26 mouse cellular contexts compared by ENCODE assay signal in genomic region chr2:169585631-169586285, GRCm38 (mm10). TPM values are rescaled to one million over a fixed set of nuclear protein-coding genes. Genes with fewer than 3 reads are reported as not detected.
DNase-seq lines count a peak whose midpoint lies in the region; ATAC-seq and TF ChIP-seq lines count a peak whose summit lies in the region.
"Had no signal": no experiment of that assay in that cellular context is flagged by ENCODE, and none has a peak within 500 bp of the region (broad histone marks: within the 10 kb centered on the region; RNA-seq: fewer than 3 reads in every experiment).

No protein-coding gene starts in this region.

- no peak overlapping the region for H3K9ac ChIP-seq in kidney, embryonic 14.5 days (ENCODE audit: low read depth, low read length)
- H3K9ac ChIP-seq: embryonic facial prominence, embryonic 12.5 days; liver, embryonic 13.5 days; neural tube, embryonic 13.5 days had no signal

- H3K36me3 ChIP-seq in kidney, embryonic 14.5 days (ENCODE audit: control insufficient read depth, insufficient read depth, low read length): no peaks in the 10 kb centered on the region
- H3K36me3 ChIP-seq: embryonic facial prominence, embryonic 12.5 days; heart, embryonic 10.5 days; hindbrain, embryonic 13.5 days; liver, embryonic 13.5 days; neural tube, embryonic 13.5 days had no signal

- H3K27me3 ChIP-seq in kidney, embryonic 14.5 days (ENCODE audit: control insufficient read depth, insufficient read depth, low read length): no peaks in the 10 kb centered on the region
- H3K27me3 ChIP-seq: embryonic facial prominence, embryonic 12.5 days; hindbrain, embryonic 13.5 days; liver, embryonic 13.5 days; neural tube, embryonic 13.5 days had no signal

- WGBS in kidney, embryonic 14.5 days: 52% methylated on average over 12 of the region's 12 CpGs

- no peak for DNase-seq in kidney, postnatal 14 days
- peak; percentile 40 for DNase-seq in CD4-positive helper T cell, adult 2 months (ENCODE audit: low read depth, low spot score)
- DNase-seq in R1 (ENCODE audit: low read depth, low spot score): peak; percentile 21
- DNase-seq in gonadal fat pad, adult 2 months (ENCODE audit: low read depth): peak; percentile 33
- no peak for DNase-seq in adrenal gland, adult 2 months
- no peak for DNase-seq in left cerebral cortex, adult 2 months (ENCODE audit: extremely low spot score in 1 of 2, low spot score in 2 of 2)
- DNase-seq: adrenal gland, postnatal 14 days; B cell, adult 2 months; cerebellum, adult 11-12 months; cerebellum, postnatal 36 days; gastrocnemius, postnatal 14 days; heart, postnatal 10 days; kidney, adult 11 months; liver, embryonic 13.5 days; thymus, adult 2 months had no signal

- ATAC-seq in kidney, embryonic 14.5 days (ENCODE audit: low FRiP score, low TSS enrichment): peak; percentile 26

- no peak for TF ChIP-seq CTCF in left cerebral cortex, adult 2 months (IDR thresholded peaks at IDR 0.05)

- no peak overlapping the region; the same call in 1 of the 2 replicates for H3K27ac ChIP-seq in kidney, embryonic 14.5 days (ENCODE audit: low read depth, low read length)
- H3K27ac ChIP-seq in left cerebral cortex, adult 2 months: no peak overlapping the region
- H3K27ac ChIP-seq: embryonic facial prominence, embryonic 12.5 days; heart, embryonic 10.5 days; liver, embryonic 13.5 days had no signal

- intact Hi-C loops in left cerebral cortex, adult 2 months (cut with DNase I): no loop called here

- peak overlapping the region; percentile 28; the same call in 1 of the 2 replicates for H3K4me2 ChIP-seq in kidney, embryonic 14.5 days (replicated peaks; ENCODE audit: low read depth, low read length)
- H3K4me2 ChIP-seq: embryonic facial prominence, embryonic 12.5 days; liver, embryonic 13.5 days; neural tube, embryonic 13.5 days had no signal

- no peak overlapping the region for H3K4me3 ChIP-seq in kidney, embryonic 14.5 days (ENCODE audit: low read length)
- H3K4me3 ChIP-seq in left cerebral cortex, adult 2 months: no peak overlapping the region
- H3K4me3 ChIP-seq: embryonic facial prominence, embryonic 12.5 days; heart, embryonic 10.5 days; hindbrain, embryonic 13.5 days; liver, embryonic 13.5 days; neural tube, embryonic 13.5 days had no signal

- no peaks in the 10 kb centered on the region for H3K9me3 ChIP-seq in kidney, embryonic 14.5 days (ENCODE audit: control insufficient read depth, low read length)
- H3K9me3 ChIP-seq: embryonic facial prominence, embryonic 12.5 days; heart, embryonic 10.5 days; hindbrain, embryonic 13.5 days; liver, embryonic 13.5 days; neural tube, embryonic 13.5 days had no signal

- H3K4me1 ChIP-seq in kidney, embryonic 14.5 days (ENCODE audit: control insufficient read depth, insufficient read depth, low read length): 0 out of 2 replicates have a peak, but pooled peaks cover 6% of the 10 kb centered on the region
- H3K4me1 ChIP-seq: embryonic facial prominence, embryonic 12.5 days; liver, embryonic 13.5 days had no signal

RNA-seq across cellular contexts. Expression of gene Gm11011, which starts 1.8 kb away (rescaled TPM):
- not detected in 2 replicates for polyA plus RNA-seq in kidney, embryonic 14.5 days (2014; fragmentation: Nextera tagmentation; extraction: Ambion mirVana)
- polyA plus RNA-seq in gonadal fat pad, adult 2 months (2012; rRNA removed): not detected in 2 replicates
- not detected for total RNA-seq in adrenal gland, adult 2 months (2021)
- not detected in 2 replicates for polyA plus RNA-seq in adrenal gland, adult 2 months (2012; rRNA removed)
- not detected for total RNA-seq in left cerebral cortex, adult 2 months (2021)
- total RNA-seq: adrenal gland, postnatal 14 days; gastrocnemius, postnatal 14 days; heart, postnatal 10 days; layer of hippocampus, adult 18-20 months; monocyte, adult 5-6 weeks had no signal
- polyA plus RNA-seq: embryonic facial prominence, embryonic 12.5 days; forebrain, embryonic 11.5 days; heart, embryonic 10.5 days; hindbrain, embryonic 13.5 days; limb, embryonic 11.5 days; liver, embryonic 13.5 days; lung, embryonic 16.5 days; neural tube, embryonic 13.5 days; thymus, adult 2 months; urinary bladder, adult 2 months had no signal

RNA-seq across cellular contexts. Expression of gene Tshz2, which starts 47.1 kb away (rescaled TPM):
- 11.7 and 14.8 TPM in 2 replicates for polyA plus RNA-seq in kidney, embryonic 14.5 days (2014; fragmentation: Nextera tagmentation; extraction: Ambion mirVana)
- 48.6 and 54.7 TPM in 2 replicates for polyA plus RNA-seq in gonadal fat pad, adult 2 months (2012; rRNA removed)
- 10 to 100 TPM; 50.7 to 50.9 TPM for total RNA-seq in adrenal gland, adult 2 months (2021)
- polyA plus RNA-seq in adrenal gland, adult 2 months (2012; rRNA removed): 16.3 and 19.4 TPM in 2 replicates
- total RNA-seq in left cerebral cortex, adult 2 months (2021): 10 to 100 TPM; 38.2 to 46.1 TPM
- total RNA-seq: monocyte, adult 5-6 weeks had no signal

Comparison
In these comparisons a context has a peak if more than half of its experiments do, and no peak if none do; other contexts are left out.
1. DNase-seq: peak in CD4-positive helper T cell, adult 2 months (single experiment), R1 (single experiment) and gonadal fat pad, adult 2 months (single experiment); none in kidney, postnatal 14 days (single experiment), adrenal gland, adult 2 months (single experiment) and left cerebral cortex, adult 2 months (0 of 2).